Mouse (Mus musculus): ENCODE results near the gene Slc5a11. TPM values are rescaled to one million over a fixed set of nuclear protein-coding genes. Genes with fewer than 3 reads are reported as not detected.

Slc5a11 gene
- polyA plus RNA-seq, 1 experiment: 27.9 TPM

Other genes starting within 250 kb of the Slc5a11 start
- gene Rbbp6, start 249.1 kb upstream of the Slc5a11 start, polyA plus RNA-seq (2012; rRNA removed): 5.5 and 8.3 TPM in 2 replicates
- gene Tnrc6a, start 90.9 kb upstream of the Slc5a11 start, polyA plus RNA-seq (2012; rRNA removed): 20.0 and 41.3 TPM in 2 replicates
- gene Lcmt1, start 155.0 kb downstream of the Slc5a11 start, polyA plus RNA-seq (2012; rRNA removed): 18.7 and 30.1 TPM in 2 replicates
- gene Arhgap17, start 155.1 kb downstream of the Slc5a11 start, polyA plus RNA-seq (2012; rRNA removed): 23.7 and 41.5 TPM in 2 replicates
- not detected in 2 replicates for gene Aqp8, start 247.5 kb downstream of the Slc5a11 start, polyA plus RNA-seq (2012; rRNA removed)

Measured in large intestine, adult 2 months (tissue).